In genomic region chr9:56797876-56798275, GRCm38 (mm10) we compare ENCODE assay signal across 9 mouse cellular contexts. TPM values are rescaled to one million over a fixed set of nuclear protein-coding genes. Genes with fewer than 3 reads are reported as not detected.
DNase-seq lines count a peak whose midpoint lies in the region; TF ChIP-seq lines count a peak whose summit lies in the region.
"Had no signal": no experiment of that assay in that cellular context is flagged by ENCODE, and none has a peak within 500 bp of the region (broad histone marks: within the 10 kb centered on the region; RNA-seq: fewer than 3 reads in every experiment).

No protein-coding gene starts in this region.

- peak; percentile 95 for TF ChIP-seq CTCF in layer of hippocampus, adult 2 months (conservative IDR thresholded peaks at IDR 0.05)

- peak; percentile 27 for DNase-seq in thymus, postnatal 4 days
- no peak for DNase-seq in thymus, postnatal 0 days (ENCODE audit: low spot score)
- peak; percentile 65 to 80 for DNase-seq in cerebellum, postnatal 4 days (ENCODE audit: low spot score in 2 of 2)
- peak; percentile 37 to 39 for DNase-seq in gastrocnemius, adult 8-10 months (ENCODE audit: low spot score in 2 of 2)
- DNase-seq in layer of hippocampus, adult 2 months (ENCODE audit: low spot score in 2 of 2): peak; percentile 80 to 81
- peak; percentile 36 for DNase-seq in lung, postnatal 25 days (ENCODE audit: low spot score)
- DNase-seq in right cerebral cortex, postnatal 25 days: peak; percentile 71
- no peak for DNase-seq in spleen, postnatal 14 days (ENCODE audit: low spot score in 2 of 2)

- peak overlapping the region; percentile 95 for H3K27ac ChIP-seq in layer of hippocampus, adult 2 months
- H3K27ac ChIP-seq: limb, embryonic 12.5 days had no signal

- no peak overlapping the region; the same call in 1 of the 2 replicates for H3K4me3 ChIP-seq in layer of hippocampus, adult 2 months
- H3K4me3 ChIP-seq: limb, embryonic 12.5 days had no signal

RNA-seq across cellular contexts. Expression of gene Lingo1, which starts 1.6 kb away (rescaled TPM):
- polyA plus RNA-seq in thymus, postnatal 0 days (2015; fragmentation: Nextera tagmentation; extraction: Ambion mirVana): 1.1 and 1.3 TPM in 2 replicates
- under 1 TPM; 0.22 to 0.92 (median 0.67) TPM for total RNA-seq in gastrocnemius, adult 8-10 months (2022)
- 100 to 1,000 TPM; 249 to 268 TPM for total RNA-seq in layer of hippocampus, adult 2 months (2021)

Comparison
In these comparisons a context has a peak if more than half of its experiments do, and no peak if none do; other contexts are left out.
1. DNase-seq: peak in thymus, postnatal 4 days (single experiment), cerebellum, postnatal 4 days (2 of 2), gastrocnemius, adult 8-10 months (2 of 2), layer of hippocampus, adult 2 months (2 of 2), lung, postnatal 25 days (single experiment) and right cerebral cortex, postnatal 25 days (single experiment); none in thymus, postnatal 0 days (single experiment) and spleen, postnatal 14 days (0 of 2).
2. RNA of gene Lingo1, which starts 1.6 kb away (total RNA-seq): 249 to 268 TPM in layer of hippocampus, adult 2 months; 0.22 to 0.92 TPM in gastrocnemius, adult 8-10 months; every median in the first group is over 100 times any median in the second.